ENCODE assay signal across 8 mouse cellular contexts in the genomic region with DNA sequence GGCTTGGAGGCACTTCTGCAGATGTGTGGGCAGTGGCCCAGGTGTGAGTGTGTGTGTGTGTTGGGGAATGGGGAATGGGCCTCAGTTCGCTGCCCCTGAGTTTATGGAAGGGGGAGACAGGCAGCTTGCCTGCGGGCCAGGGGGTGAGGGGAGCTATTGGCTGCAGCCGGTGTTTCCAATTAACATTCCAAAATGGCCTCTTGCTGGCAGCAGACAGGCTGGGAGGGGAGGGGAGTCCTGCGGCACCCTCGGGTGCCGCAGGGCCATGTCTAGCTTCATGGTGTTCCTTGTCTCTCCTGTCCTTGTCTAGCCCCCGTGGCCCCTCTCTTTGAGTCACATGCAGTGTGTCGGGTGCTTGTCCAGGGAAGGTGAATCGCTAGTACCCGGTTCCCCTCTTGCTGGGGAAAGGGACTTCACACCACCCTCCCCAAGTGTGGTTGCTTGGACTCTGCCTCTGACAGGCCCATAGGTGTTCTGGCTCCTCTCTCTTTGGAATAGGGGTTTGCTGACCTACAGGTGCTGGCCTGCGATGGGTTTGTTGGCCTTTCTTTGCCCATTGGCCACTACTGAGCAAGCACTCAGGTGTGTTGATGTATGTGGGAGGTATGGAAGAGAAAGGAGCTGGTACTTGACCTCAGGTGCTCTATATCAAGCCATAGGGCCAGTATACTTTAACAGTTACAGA. TPM values are rescaled to one million over a fixed set of nuclear protein-coding genes. Genes with fewer than 3 reads are reported as not detected.
DNase-seq lines count a peak whose midpoint lies in the region; ATAC-seq lines count a peak whose summit lies in the region.

No protein-coding gene starts in this region.

- H3K9me3 ChIP-seq in forebrain, embryonic 13.5 days (replicated peaks), result no peaks in the 10 kb centered on the region
- no peaks in the 10 kb centered on the region for H3K9me3 ChIP-seq in hindbrain, embryonic 16.5 days (ENCODE audit: control insufficient read depth, low read length)
- no peaks in the 10 kb centered on the region for H3K9me3 ChIP-seq in lung, embryonic 16.5 days (ENCODE audit: control insufficient read depth, low read length)
- no peaks in the 10 kb centered on the region for H3K9me3 ChIP-seq in stomach, embryonic 16.5 days (replicated peaks; ENCODE audit: control insufficient read depth, low read length)

- H3K36me3 ChIP-seq in forebrain, embryonic 13.5 days (ENCODE audit: poor library complexity, severe bottlenecking), result peaks cover 33% of the 10 kb centered on the region
- peaks cover 15% of the 10 kb centered on the region for H3K36me3 ChIP-seq in hindbrain, embryonic 16.5 days (ENCODE audit: control insufficient read depth, insufficient read depth, low read length)
- H3K36me3 ChIP-seq in lung, embryonic 16.5 days (ENCODE audit: control insufficient read depth, insufficient read depth, low read length), result peaks cover 12% of the 10 kb centered on the region
- H3K36me3 ChIP-seq in stomach, embryonic 16.5 days (ENCODE audit: control insufficient read depth, insufficient read depth, low read length), result 0 out of 2 replicates have a peak, but pooled peaks cover 12% of the 10 kb centered on the region

- H3K4me1 ChIP-seq in forebrain, embryonic 13.5 days, result peaks cover 40% of the 10 kb centered on the region
- peaks cover 30% of the 10 kb centered on the region for H3K4me1 ChIP-seq in hindbrain, embryonic 16.5 days (ENCODE audit: control insufficient read depth, insufficient read depth, low read depth, low read length)
- peaks cover 38% of the 10 kb centered on the region for H3K4me1 ChIP-seq in lung, embryonic 16.5 days (replicated peaks; ENCODE audit: control insufficient read depth, insufficient read depth, low read length)
- peaks cover 32% of the 10 kb centered on the region for H3K4me1 ChIP-seq in stomach, embryonic 16.5 days (ENCODE audit: control insufficient read depth, insufficient read depth, low read length)

- WGBS in forebrain, embryonic 13.5 days, result 8% methylated on average over 11 of the region's 11 CpGs
- 7% methylated on average over 11 of the region's 11 CpGs for WGBS in hindbrain, embryonic 16.5 days
- WGBS in lung, embryonic 16.5 days, result 10% methylated on average over 7 of the region's 11 CpGs
- 6% methylated on average over 11 of the region's 11 CpGs for WGBS in stomach, embryonic 16.5 days

- H3K27ac ChIP-seq in forebrain, embryonic 13.5 days, result no peak overlapping the region
- peak overlapping the region; percentile 97 for H3K27ac ChIP-seq in hindbrain, embryonic 16.5 days (ENCODE audit: low read depth, low read length)
- peak overlapping the region; percentile 98 for H3K27ac ChIP-seq in lung, embryonic 16.5 days (ENCODE audit: low read length)
- H3K27ac ChIP-seq in stomach, embryonic 16.5 days (ENCODE audit: low read length), result peak overlapping the region; percentile 96

- no peak for ATAC-seq in forebrain, embryonic 13.5 days
- ATAC-seq in hindbrain, embryonic 16.5 days, result no peak
- ATAC-seq in lung, embryonic 16.5 days (ENCODE audit: low read depth), result no peak
- no peak for ATAC-seq in stomach, embryonic 16.5 days (ENCODE audit: insufficient read depth, low FRiP score)

- H3K4me2 ChIP-seq in forebrain, embryonic 13.5 days, result peak overlapping the region; percentile 98
- peak overlapping the region; percentile 93 for H3K4me2 ChIP-seq in hindbrain, embryonic 16.5 days (ENCODE audit: low read length)
- H3K4me2 ChIP-seq in lung, embryonic 16.5 days (ENCODE audit: low read depth, low read length), result peak overlapping the region; percentile 99
- peak overlapping the region; percentile 97 for H3K4me2 ChIP-seq in stomach, embryonic 16.5 days (ENCODE audit: low read depth, low read length)

- H3K4me3 ChIP-seq in forebrain, embryonic 13.5 days, result peak overlapping the region; percentile 80
- peak overlapping the region; percentile 81 for H3K4me3 ChIP-seq in hindbrain, embryonic 16.5 days (ENCODE audit: low read length)
- peak overlapping the region; percentile 95 for H3K4me3 ChIP-seq in lung, embryonic 16.5 days (ENCODE audit: low read length)
- H3K4me3 ChIP-seq in stomach, embryonic 16.5 days (replicated peaks; ENCODE audit: low read length), result peak overlapping the region; percentile 87

- peak; percentile 43 to 55 for DNase-seq in layer of hippocampus, adult 18-20 months (ENCODE audit: low spot score in 2 of 2)
- no peak for DNase-seq in layer of hippocampus, adult 11-12 months (ENCODE audit: low spot score)
- DNase-seq in MN1 (ENCODE audit: low spot score), result peak; percentile 23
- DNase-seq in urinary bladder, postnatal 36 days (ENCODE audit: low spot score in 2 of 2), result no peak

- H3K27me3 ChIP-seq in forebrain, embryonic 13.5 days, result no peaks in the 10 kb centered on the region
- no peaks in the 10 kb centered on the region for H3K27me3 ChIP-seq in hindbrain, embryonic 16.5 days (replicated peaks; ENCODE audit: control insufficient read depth, insufficient read depth, low read length)
- H3K27me3 ChIP-seq in lung, embryonic 16.5 days (ENCODE audit: control insufficient read depth, insufficient read depth, low read depth, low read length), result no peaks in the 10 kb centered on the region
- no peaks in the 10 kb centered on the region for H3K27me3 ChIP-seq in stomach, embryonic 16.5 days (ENCODE audit: control insufficient read depth, insufficient read depth, low read length)

- peak overlapping the region; percentile 90 for H3K9ac ChIP-seq in forebrain, embryonic 13.5 days
- peak overlapping the region; percentile 89 for H3K9ac ChIP-seq in hindbrain, embryonic 16.5 days (ENCODE audit: low read depth, low read length)
- H3K9ac ChIP-seq in lung, embryonic 16.5 days (ENCODE audit: low read length), result peak overlapping the region; percentile 88
- H3K9ac ChIP-seq in stomach, embryonic 16.5 days (ENCODE audit: low read length), result peak overlapping the region; percentile 97

RNA-seq across cellular contexts. Expression of gene Dusp7, which starts 1.5 kb away (rescaled TPM):
- 10 to 100 TPM; 93.0 to 94.6 TPM for total RNA-seq in layer of hippocampus, adult 18-20 months (2021)
- 7.1 and 8.7 TPM in 2 replicates for polyA plus RNA-seq in forebrain, embryonic 13.5 days (2015; fragmentation: Nextera tagmentation; extraction: Ambion mirVana)
- 12.5 and 13.1 TPM in 2 replicates for polyA plus RNA-seq in hindbrain, embryonic 16.5 days (2015; fragmentation: Nextera tagmentation; extraction: Ambion mirVana)
- 12.9 and 13.7 TPM in 2 replicates for polyA plus RNA-seq in lung, embryonic 16.5 days (2015; fragmentation: Nextera tagmentation; extraction: Ambion mirVana)
- 14.2 and 14.5 TPM in 2 replicates for polyA plus RNA-seq in stomach, embryonic 16.5 days (2015; fragmentation: Nextera tagmentation; extraction: Ambion mirVana)

RNA-seq across cellular contexts. Expression of gene Rpl29, which starts 59.3 kb away (rescaled TPM):
- total RNA-seq in layer of hippocampus, adult 18-20 months (2021), result 100 to 1,000 TPM; 274 to 289 TPM
- 793 and 845 TPM in 2 replicates for polyA plus RNA-seq in forebrain, embryonic 13.5 days (2015; fragmentation: Nextera tagmentation; extraction: Ambion mirVana)
- 603 and 620 TPM in 2 replicates for polyA plus RNA-seq in hindbrain, embryonic 16.5 days (2015; fragmentation: Nextera tagmentation; extraction: Ambion mirVana)
- polyA plus RNA-seq in lung, embryonic 16.5 days (2015; fragmentation: Nextera tagmentation; extraction: Ambion mirVana), result 951 and 977 TPM in 2 replicates
- polyA plus RNA-seq in stomach, embryonic 16.5 days (2015; fragmentation: Nextera tagmentation; extraction: Ambion mirVana), result 747 and 881 TPM in 2 replicates

Comparison
In these comparisons a context has a peak if more than half of its experiments do, and no peak if none do; other contexts are left out.
1. DNase-seq: peak in layer of hippocampus, adult 18-20 months (2 of 2) and MN1 (single experiment); none in layer of hippocampus, adult 11-12 months (single experiment) and urinary bladder, postnatal 36 days (0 of 2).
2. Peak in every context shown above with its lines, with median percentiles within 50 percentile points of each other: H3K4me2 ChIP-seq, H3K4me3 ChIP-seq and H3K9ac ChIP-seq.